Comparison of ENCODE assay signal across 19 mouse cellular contexts in genomic region chr1:162783669-162784248, GRCm38 (mm10). TPM values are rescaled to one million over a fixed set of nuclear protein-coding genes. Genes with fewer than 3 reads are reported as not detected.
DNase-seq lines count a peak whose midpoint lies in the region; ATAC-seq and TF ChIP-seq lines count a peak whose summit lies in the region.
"Had no signal": no experiment of that assay in that cellular context is flagged by ENCODE, and none has a peak within 500 bp of the region (broad histone marks: within the 10 kb centered on the region; RNA-seq: fewer than 3 reads in every experiment).

No protein-coding gene starts in this region.

- 62% methylated on average over 7 of the region's 7 CpGs for WGBS in kidney, embryonic 14.5 days
- WGBS in kidney, adult 2 months, result 52% methylated on average over 7 of the region's 7 CpGs
- 63% methylated on average over 7 of the region's 7 CpGs for WGBS in midbrain, embryonic 13.5 days
- 76% methylated on average over 7 of the region's 7 CpGs for WGBS in midbrain, embryonic 10.5 days
- 59% methylated on average over 7 of the region's 7 CpGs for WGBS in embryonic facial prominence, embryonic 14.5 days
- 82% methylated on average over 7 of the region's 7 CpGs for WGBS in intestine, embryonic 16.5 days

- H3K9me3 ChIP-seq in kidney, embryonic 14.5 days (ENCODE audit: control insufficient read depth, low read length), result no peaks in the 10 kb centered on the region
- H3K9me3 ChIP-seq in midbrain, embryonic 13.5 days, result no peaks in the 10 kb centered on the region
- H3K9me3 ChIP-seq in midbrain, embryonic 10.5 days (replicated peaks), result no peaks in the 10 kb centered on the region
- no peaks in the 10 kb centered on the region for H3K9me3 ChIP-seq in embryonic facial prominence, embryonic 14.5 days (ENCODE audit: control insufficient read depth, low read length)
- H3K9me3 ChIP-seq in intestine, embryonic 16.5 days (ENCODE audit: control insufficient read depth, low read length), result no peaks in the 10 kb centered on the region
- H3K9me3 ChIP-seq: embryonic facial prominence, embryonic 12.5 days; forebrain, embryonic 12.5 days; heart, embryonic 15.5 days; hindbrain, embryonic 13.5 days had no signal

- no peaks in the 10 kb centered on the region for H3K27me3 ChIP-seq in kidney, embryonic 14.5 days (ENCODE audit: control insufficient read depth, insufficient read depth, low read length)
- H3K27me3 ChIP-seq in kidney, adult 2 months (replicated peaks; ENCODE audit: control insufficient read depth, insufficient read depth, low read length), result no peaks in the 10 kb centered on the region
- no peaks in the 10 kb centered on the region for H3K27me3 ChIP-seq in midbrain, embryonic 13.5 days
- no peaks in the 10 kb centered on the region for H3K27me3 ChIP-seq in midbrain, embryonic 10.5 days (ENCODE audit: low read depth, poor library complexity, severe bottlenecking)
- H3K27me3 ChIP-seq in embryonic facial prominence, embryonic 14.5 days (replicated peaks; ENCODE audit: control insufficient read depth, insufficient read depth, low read length), result no peaks in the 10 kb centered on the region
- no peaks in the 10 kb centered on the region for H3K27me3 ChIP-seq in intestine, embryonic 16.5 days (replicated peaks; ENCODE audit: control insufficient read depth, insufficient read depth, low read length)
- H3K27me3 ChIP-seq: embryonic facial prominence, embryonic 12.5 days; forebrain, embryonic 12.5 days; heart, embryonic 15.5 days; hindbrain, embryonic 13.5 days had no signal

- no peaks in the 10 kb centered on the region for H3K36me3 ChIP-seq in kidney, embryonic 14.5 days (ENCODE audit: control insufficient read depth, insufficient read depth, low read length)
- H3K36me3 ChIP-seq in kidney, adult 2 months (ENCODE audit: control insufficient read depth, insufficient read depth, low read length), result no peaks in the 10 kb centered on the region
- H3K36me3 ChIP-seq in midbrain, embryonic 13.5 days, result no peaks in the 10 kb centered on the region
- no peaks in the 10 kb centered on the region for H3K36me3 ChIP-seq in midbrain, embryonic 10.5 days
- no peaks in the 10 kb centered on the region for H3K36me3 ChIP-seq in embryonic facial prominence, embryonic 14.5 days (ENCODE audit: control insufficient read depth, insufficient read depth, low read length)
- H3K36me3 ChIP-seq in intestine, embryonic 16.5 days (ENCODE audit: control insufficient read depth, insufficient read depth, low read length), result no peaks in the 10 kb centered on the region
- H3K36me3 ChIP-seq: embryonic facial prominence, embryonic 12.5 days; forebrain, embryonic 12.5 days; heart, embryonic 15.5 days; hindbrain, embryonic 13.5 days had no signal

- H3K4me3 ChIP-seq in kidney, embryonic 14.5 days (ENCODE audit: low read length), result no peak overlapping the region
- H3K4me3 ChIP-seq in kidney, adult 2 months (ENCODE audit: insufficient read depth, low read depth, low read length), result no peak overlapping the region
- no peak overlapping the region for H3K4me3 ChIP-seq in midbrain, embryonic 13.5 days (replicated peaks)
- no peak overlapping the region for H3K4me3 ChIP-seq in midbrain, embryonic 10.5 days
- no peak overlapping the region for H3K4me3 ChIP-seq in embryonic facial prominence, embryonic 14.5 days (ENCODE audit: low read depth, low read length)
- no peak overlapping the region for H3K4me3 ChIP-seq in intestine, embryonic 16.5 days (ENCODE audit: low read length)
- H3K4me3 ChIP-seq: embryonic facial prominence, embryonic 12.5 days; forebrain, embryonic 12.5 days; heart, adult 2 months; heart, embryonic 15.5 days; hindbrain, embryonic 13.5 days had no signal

- H3K4me2 ChIP-seq in kidney, embryonic 14.5 days (replicated peaks; ENCODE audit: low read depth, low read length), result no peak overlapping the region
- no peak overlapping the region for H3K4me2 ChIP-seq in midbrain, embryonic 13.5 days (replicated peaks)
- no peak overlapping the region for H3K4me2 ChIP-seq in embryonic facial prominence, embryonic 14.5 days (ENCODE audit: low read depth, low read length)
- H3K4me2 ChIP-seq in intestine, embryonic 16.5 days (ENCODE audit: low read depth, low read length), result no peak overlapping the region
- H3K4me2 ChIP-seq: embryonic facial prominence, embryonic 12.5 days; forebrain, embryonic 12.5 days; heart, embryonic 11.5 days; heart, embryonic 15.5 days; hindbrain, embryonic 13.5 days had no signal

- no peak for TF ChIP-seq CTCF in kidney, adult 2 months (conservative IDR thresholded peaks at IDR 0.05; ENCODE audit: insufficient read depth, insufficient read length, low read depth, low read length)

- H3K4me1 ChIP-seq in kidney, embryonic 14.5 days (ENCODE audit: control insufficient read depth, insufficient read depth, low read length), result no peaks in the 10 kb centered on the region
- no peaks in the 10 kb centered on the region for H3K4me1 ChIP-seq in kidney, adult 2 months (ENCODE audit: control insufficient read depth, insufficient read depth, low read length)
- no peaks in the 10 kb centered on the region for H3K4me1 ChIP-seq in midbrain, embryonic 13.5 days (replicated peaks)
- H3K4me1 ChIP-seq in midbrain, embryonic 10.5 days, result no peaks in the 10 kb centered on the region
- no peaks in the 10 kb centered on the region for H3K4me1 ChIP-seq in embryonic facial prominence, embryonic 14.5 days (ENCODE audit: control insufficient read depth, insufficient read depth, low read length)
- no peaks in the 10 kb centered on the region for H3K4me1 ChIP-seq in intestine, embryonic 16.5 days (ENCODE audit: control insufficient read depth, insufficient read depth, low read length)
- H3K4me1 ChIP-seq: embryonic facial prominence, embryonic 12.5 days; forebrain, embryonic 12.5 days; heart, embryonic 15.5 days; hindbrain, embryonic 13.5 days had no signal

- peak; percentile 71; the same call in 1 of the 2 replicates for ATAC-seq in kidney, embryonic 14.5 days (ENCODE audit: low FRiP score, low TSS enrichment)
- ATAC-seq in midbrain, embryonic 13.5 days, result peak; percentile 60; the same call in 1 of the 2 replicates
- ATAC-seq in embryonic facial prominence, embryonic 14.5 days (ENCODE audit: low read depth), result peak; percentile 81
- ATAC-seq in intestine, embryonic 16.5 days, result no peak
- ATAC-seq: forebrain, embryonic 16.5 days had no signal

- TF ChIP-seq POLR2A in kidney, adult 2 months (IDR thresholded peaks at IDR 0.05; ENCODE audit: low read depth, low read length), result no peak

- DNase-seq in kidney, adult 2 months, result no peak
- no peak for DNase-seq in midbrain, embryonic 10.5 days (ENCODE audit: low spot score)
- peak; percentile 61 for DNase-seq in embryonic facial prominence, embryonic 14.5 days (ENCODE audit: low spot score)
- no peak for DNase-seq in thymus, adult 18-20 months
- DNase-seq: adrenal gland, postnatal 10 days; cerebellum, adult 2 months; cerebellum, postnatal 10 days; gastrocnemius, postnatal 10 days; heart, adult 2 months; heart, postnatal 14 days had no signal

- H3K9ac ChIP-seq in kidney, embryonic 14.5 days (ENCODE audit: low read depth, low read length), result no peak overlapping the region
- no peak overlapping the region for H3K9ac ChIP-seq in midbrain, embryonic 13.5 days (replicated peaks)
- H3K9ac ChIP-seq in embryonic facial prominence, embryonic 14.5 days (ENCODE audit: low read depth, low read length), result no peak overlapping the region
- H3K9ac ChIP-seq in intestine, embryonic 16.5 days (ENCODE audit: low read depth, low read length), result no peak overlapping the region
- H3K9ac ChIP-seq: embryonic facial prominence, embryonic 12.5 days; forebrain, embryonic 12.5 days; heart, embryonic 15.5 days; hindbrain, embryonic 13.5 days had no signal

- H3K27ac ChIP-seq in kidney, embryonic 14.5 days (ENCODE audit: low read depth, low read length), result no peak overlapping the region
- H3K27ac ChIP-seq in kidney, adult 2 months (ENCODE audit: insufficient read depth, low read depth, low read length), result no peak overlapping the region
- no peak overlapping the region for H3K27ac ChIP-seq in midbrain, embryonic 13.5 days
- no peak overlapping the region for H3K27ac ChIP-seq in midbrain, embryonic 10.5 days (replicated peaks)
- no peak overlapping the region for H3K27ac ChIP-seq in embryonic facial prominence, embryonic 14.5 days (replicated peaks; ENCODE audit: low read depth, low read length)
- H3K27ac ChIP-seq in intestine, embryonic 16.5 days (ENCODE audit: low read length), result no peak overlapping the region
- H3K27ac ChIP-seq: embryonic facial prominence, embryonic 12.5 days; forebrain, embryonic 12.5 days; heart, adult 2 months; heart, embryonic 15.5 days; hindbrain, embryonic 13.5 days had no signal

RNA-seq across cellular contexts. Expression of gene Fmo4, which starts 30.0 kb away (rescaled TPM):
- 0.17 and 0.60 TPM in 2 replicates for polyA plus RNA-seq in kidney, embryonic 14.5 days (2014; fragmentation: Nextera tagmentation; extraction: Ambion mirVana)
- polyA plus RNA-seq in kidney, adult 2 months (2012; rRNA removed), result 28.0 and 29.6 TPM in 2 replicates
- polyA plus RNA-seq in midbrain, embryonic 13.5 days (2015; fragmentation: Nextera tagmentation; extraction: Ambion mirVana), result 0.40 and 1.1 TPM in 2 replicates
- polyA plus RNA-seq in midbrain, embryonic 10.5 days (2016; fragmentation: Nextera tagmentation; extraction: Ambion mirVana), result 0.58 and 0.95 TPM in 2 replicates
- polyA plus RNA-seq in embryonic facial prominence, embryonic 14.5 days (2014; fragmentation: Nextera tagmentation; extraction: Ambion mirVana), result 0.21 and 0.60 TPM in 2 replicates
- polyA plus RNA-seq in intestine, embryonic 16.5 days (2015; fragmentation: Nextera tagmentation; extraction: Ambion mirVana), result 11.7 and 13.0 TPM in 2 replicates
- polyA plus RNA-seq: heart, embryonic 11.5 days had no signal

RNA-seq across cellular contexts. Expression of gene Prrc2c, which starts 43.4 kb away (rescaled TPM):
- 175 and 204 TPM in 2 replicates for polyA plus RNA-seq in kidney, embryonic 14.5 days (2014; fragmentation: Nextera tagmentation; extraction: Ambion mirVana)
- 23.5 and 26.7 TPM in 2 replicates for polyA plus RNA-seq in kidney, adult 2 months (2012; rRNA removed)
- polyA plus RNA-seq in midbrain, embryonic 13.5 days (2015; fragmentation: Nextera tagmentation; extraction: Ambion mirVana), result 171 and 187 TPM in 2 replicates
- 144 and 148 TPM in 2 replicates for polyA plus RNA-seq in midbrain, embryonic 10.5 days (2016; fragmentation: Nextera tagmentation; extraction: Ambion mirVana)
- polyA plus RNA-seq in embryonic facial prominence, embryonic 14.5 days (2014; fragmentation: Nextera tagmentation; extraction: Ambion mirVana), result 140 and 150 TPM in 2 replicates
- 87.1 and 112 TPM in 2 replicates for polyA plus RNA-seq in intestine, embryonic 16.5 days (2015; fragmentation: Nextera tagmentation; extraction: Ambion mirVana)
